Mouse (Mus musculus): ENCODE measurements around the gene Pea15a. TPM values are rescaled to one million over a fixed set of nuclear protein-coding genes. Genes with fewer than 3 reads are reported as not detected.

Pea15a gene
- total and polyA plus RNA-seq, 3 experiments: 15.6 to 50.6 (median 23.7) TPM

DNA sequence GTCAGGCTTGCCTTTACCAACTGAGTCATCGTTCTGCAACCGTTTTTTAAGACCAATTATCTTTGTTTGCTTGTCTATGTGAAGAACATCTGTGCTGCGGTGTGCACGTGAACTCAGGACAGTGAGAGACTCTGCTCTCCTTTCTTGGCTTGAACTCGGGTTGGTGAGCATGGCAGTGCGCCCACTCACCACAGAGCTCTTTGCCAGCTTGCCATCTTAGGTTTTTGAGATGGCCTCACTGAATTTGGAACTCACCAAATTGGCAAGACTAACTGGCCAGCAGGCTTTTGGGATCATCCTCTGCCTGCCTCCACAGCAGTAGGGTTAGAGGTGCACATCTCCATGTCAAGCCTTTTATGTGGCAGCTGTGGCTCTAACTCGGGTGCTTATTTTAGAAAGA lies 28.8 kb downstream of the Pea15a start:
- in situ Hi-C loops (cut with MboI; ENCODE audit: low pct_ligation_motif_present, low pct_unique_long_range_greater_than_20kb, low sequenced_read_pairs): no loop called here
- H3K9ac ChIP-seq (ENCODE audit: insufficient read depth, low read depth): no peak overlapping the region
- dilution Hi-C loops (cut with MboI; ENCODE audit: extremely low pct_ligation_motif_present, extremely low pct_unique_long_range_greater_than_20kb, low sequenced_read_pairs): no loop called here
- H3K27me3 ChIP-seq (replicated peaks): no peaks in the 10 kb centered on the region
- no peak for TF ChIP-seq NELFE (IDR thresholded peaks at IDR 0.05; ENCODE audit: low read depth, low read length)
- TF ChIP-seq JUN (IDR thresholded peaks at IDR 0.05; ENCODE audit: insufficient read depth, low read depth, low read length): no peak
- TF ChIP-seq RAD21 (IDR thresholded peaks at IDR 0.05; ENCODE audit: low read depth, low read length): no peak
- no peak for TF ChIP-seq CTCF (conservative IDR thresholded peaks at IDR 0.05 in 1 of 2, IDR thresholded peaks at IDR 0.05 in 1 of 2; ENCODE audit: low read depth in 2 of 2, low read length in 2 of 2)
- TF ChIP-seq USF2 (conservative IDR thresholded peaks at IDR 0.05; ENCODE audit: low read depth, low read length): no peak
- TF ChIP-seq MYC (IDR thresholded peaks at IDR 0.05; ENCODE audit: low read depth, low read length): no peak
- TF ChIP-seq IRF4 (IDR thresholded peaks at IDR 0.05; ENCODE audit: low read depth, low read length): no peak
- TF ChIP-seq MAFK (IDR thresholded peaks at IDR 0.05; ENCODE audit: insufficient replicate concordance, low read length): no peak
- no peak for TF ChIP-seq RCOR1 (conservative IDR thresholded peaks at IDR 0.05; ENCODE audit: low read depth, low read length)
- no peak for TF ChIP-seq SIN3A (IDR thresholded peaks at IDR 0.05; ENCODE audit: low read length)
- TF ChIP-seq PAX5 (IDR thresholded peaks at IDR 0.05; ENCODE audit: low read length): no peak
- no peak overlapping the region for H3K27ac ChIP-seq (ENCODE audit: insufficient read depth, low read depth)
- no peak overlapping the region for H3K4me3 ChIP-seq (replicated peaks in 1 of 3; ENCODE audit: low read depth in 2 of 3, low read length in 2 of 3, poor library complexity in 1 of 3)
- H3K4me1 ChIP-seq (ENCODE audit: control insufficient read depth in 1 of 2, insufficient read depth in 2 of 2): peaks cover 0 to 10% of the 10 kb centered on the region in 2 experiments; a peak in 1 of 4 replicates
- no peak overlapping the region for H3K4me2 ChIP-seq (ENCODE audit: insufficient read depth, low read depth, poor library complexity, severe bottlenecking)
- H3K79me2 ChIP-seq (replicated peaks; ENCODE audit: control insufficient read depth, extremely low read depth, insufficient read depth, poor library complexity, severe bottlenecking): no peaks in the 10 kb centered on the region
- H3K9me3 ChIP-seq (replicated peaks; ENCODE audit: low read length): no peaks in the 10 kb centered on the region
- peaks cover 54 to 88% of the 10 kb centered on the region in 2 experiments for H3K36me3 ChIP-seq (replicated peaks in 1 of 2; ENCODE audit: control insufficient read depth in 1 of 2, insufficient read depth in 1 of 2, low read length in 1 of 2)
- no peak for DNase-seq (ENCODE audit: extremely low read depth)

DNA sequence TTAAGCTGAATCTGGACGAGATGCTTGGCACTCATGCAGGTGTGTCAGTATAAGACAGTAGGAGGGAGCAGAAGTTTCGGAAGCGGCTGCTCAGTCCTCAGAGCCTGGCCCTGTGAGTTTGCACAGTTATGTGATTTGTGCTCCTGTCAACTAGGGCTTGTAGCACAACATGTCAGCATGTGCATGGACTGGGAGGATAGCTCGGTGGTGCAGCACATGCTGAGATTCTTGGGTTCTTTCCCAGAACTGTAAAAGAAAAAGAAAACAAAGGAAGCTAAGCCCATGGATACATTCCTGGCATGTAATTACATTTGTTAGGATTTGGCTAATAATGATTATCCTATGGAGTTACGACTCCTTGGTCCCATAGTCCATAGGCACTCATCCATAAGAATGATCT lies 33.4 kb downstream of the Pea15a start:
- no peak for DNase-seq (ENCODE audit: extremely low read depth)
- H3K27ac ChIP-seq (ENCODE audit: insufficient read depth, low read depth): no peak overlapping the region
- no peak overlapping the region for H3K9ac ChIP-seq (ENCODE audit: insufficient read depth, low read depth)
- H3K4me1 ChIP-seq (ENCODE audit: control insufficient read depth in 1 of 2, insufficient read depth in 2 of 2): peaks cover 0 to 10% of the 10 kb centered on the region in 2 experiments; a peak in 1 of 4 replicates
- TF ChIP-seq SMC3 (IDR thresholded peaks at IDR 0.05; ENCODE audit: low read depth, low read length) (no peak), GABPA (IDR thresholded peaks at IDR 0.05; ENCODE audit: insufficient replicate concordance, low read depth, low read length) (no peak), CHD1 (IDR thresholded peaks at IDR 0.05; ENCODE audit: low read depth, low read length) (no peak), TBP (conservative IDR thresholded peaks at IDR 0.05; ENCODE audit: low read depth, low read length) (no peak), ELF1 (IDR thresholded peaks at IDR 0.05; ENCODE audit: low read depth, low read length) (no peak), POLR2A (IDR thresholded peaks at IDR 0.05; ENCODE audit: low read depth, low read length) (no peak)
- no peak overlapping the region for H3K4me2 ChIP-seq (ENCODE audit: insufficient read depth, low read depth, poor library complexity, severe bottlenecking)
- in situ Hi-C loops (cut with MboI; ENCODE audit: low pct_ligation_motif_present, low pct_unique_long_range_greater_than_20kb, low sequenced_read_pairs) (no loop called here), dilution Hi-C loops (cut with MboI; ENCODE audit: extremely low pct_ligation_motif_present, extremely low pct_unique_long_range_greater_than_20kb, low sequenced_read_pairs) (no loop called here)
- no peak overlapping the region for H3K4me3 ChIP-seq (replicated peaks in 1 of 3; ENCODE audit: low read depth in 2 of 3, low read length in 2 of 3, poor library complexity in 1 of 3)
- H3K9me3 ChIP-seq (replicated peaks; ENCODE audit: low read length): peaks cover 1% of the 10 kb centered on the region
- peaks cover 66 to 90% of the 10 kb centered on the region in 2 experiments for H3K36me3 ChIP-seq (replicated peaks in 1 of 2; ENCODE audit: control insufficient read depth in 1 of 2, insufficient read depth in 1 of 2, low read length in 1 of 2)
- no peaks in the 10 kb centered on the region; the same call in 1 of the 2 replicates for H3K79me2 ChIP-seq (replicated peaks; ENCODE audit: control insufficient read depth, extremely low read depth, insufficient read depth, poor library complexity, severe bottlenecking)
- no peaks in the 10 kb centered on the region for H3K27me3 ChIP-seq (replicated peaks)
